Mouse (Mus musculus): ENCODE measurements around the gene Dpep2nb.

The Dpep2nb gene

GRCm38 (mm10) chr8:105961101-105961500, 44.7 kb downstream of the Dpep2nb start:
- DNase-seq (ENCODE audit: low spot score in 2 of 2) = no peak

- no peak for DNase-seq (ENCODE audit: low spot score in 2 of 2)
Measured at GRCm38 (mm10) chr8:105959350-105959749, 46.4 kb downstream of the Dpep2nb start.

- DNase-seq (ENCODE audit: low spot score in 2 of 2) = no peak
Measured at GRCm38 (mm10) chr8:105957813-105958212, 48.0 kb downstream of the Dpep2nb start.

- no peak for DNase-seq (ENCODE audit: low spot score in 2 of 2)
Measured at GRCm38 (mm10) chr8:105956556-105956955, 49.2 kb downstream of the Dpep2nb start.

GRCm38 (mm10) chr8:105951057-105951659, 54.6 kb downstream of the Dpep2nb start:
- no peak for DNase-seq (ENCODE audit: low spot score in 2 of 2)

GRCm38 (mm10) chr8:105949350-105949749, 56.4 kb downstream of the Dpep2nb start:
- no peak for DNase-seq (ENCODE audit: low spot score in 2 of 2)

Measured in right cerebral cortex, postnatal 36 days (tissue).